Mouse (Mus musculus): ENCODE measurements around the gene Edar. TPM values are rescaled to one million over a fixed set of nuclear protein-coding genes. Genes with fewer than 3 reads are reported as not detected.
A peak's percentile ranks its signal among the peaks of the same experiment; 100 is the strongest.

Gene Edar
- polyA plus RNA-seq, 1 experiment from 2014 or later: 0.04 TPM

- Histone ChIP-seq H3K4me1 (ENCODE audit: insufficient read depth) (no peaks in the 10 kb centered on the region), H3K4me2 (ENCODE audit: low read depth, low read length) (no peak overlapping the region), H3K9ac (replicated peaks) (no peak overlapping the region), H3K27me3 (ENCODE audit: insufficient read depth, low read length) (no peaks in the 10 kb centered on the region), H3K27ac (ENCODE audit: low read depth) (no peak overlapping the region), H3K9me3 (ENCODE audit: low read length) (no peaks in the 10 kb centered on the region), H3K36me3 (replicated peaks; ENCODE audit: insufficient read depth, low read length) (no peaks in the 10 kb centered on the region), H3K4me3 (ENCODE audit: low read depth, low read length) (no peak overlapping the region)
- TF ChIP-seq CTCF (IDR thresholded peaks at IDR 0.05; ENCODE audit: low read depth): peak; percentile 71
- TF ChIP-seq EP300 (IDR thresholded peaks at IDR 0.05; ENCODE audit: low read depth): no peak
- DNase-seq (no peak), ATAC-seq (no peak)
These were observed 47.9 kb downstream of the Edar start for GRCm38 (mm10) chr10:58627569-58627968.

DNA sequence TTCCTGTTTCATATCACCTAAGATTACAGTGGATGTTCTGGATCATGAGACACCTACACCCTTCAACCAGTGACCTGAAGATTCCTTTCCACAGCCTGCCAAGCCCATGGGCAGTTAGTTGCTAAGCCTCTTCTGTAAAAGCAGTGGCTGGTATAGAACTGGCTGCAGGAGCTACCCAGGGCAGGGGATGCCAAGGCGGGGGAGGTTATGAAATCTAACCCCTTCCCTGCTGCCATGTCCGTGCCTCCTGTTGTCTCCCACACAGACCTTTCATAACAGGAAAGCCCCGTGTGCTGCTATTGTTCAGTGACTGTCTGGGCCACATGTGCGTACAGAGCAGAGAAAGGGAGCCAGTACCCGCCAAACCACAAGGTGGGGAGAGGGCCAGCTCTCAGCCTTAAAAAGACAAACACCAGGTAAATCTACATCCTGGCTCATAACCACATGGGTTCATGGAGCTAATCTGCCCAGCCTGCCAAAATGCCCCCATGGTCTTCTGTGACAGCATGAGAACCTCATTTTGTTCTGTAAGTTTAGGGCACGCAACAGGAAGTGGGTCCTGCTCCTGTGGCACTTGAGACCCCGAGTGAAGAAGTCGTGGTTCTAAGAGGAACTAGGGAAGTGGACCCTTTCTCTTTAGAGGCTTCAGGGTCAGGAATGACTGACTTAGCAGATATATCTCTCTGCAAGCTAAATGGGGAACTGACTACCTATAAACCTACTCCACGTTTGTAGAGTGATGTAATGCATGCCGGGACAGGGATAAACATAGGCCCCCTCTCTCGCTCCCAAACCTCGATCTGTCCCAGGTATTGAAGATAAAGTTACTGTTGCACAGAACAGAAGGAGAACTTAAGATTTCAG is 50.4 kb downstream of the Edar start:
- H3K9ac ChIP-seq (replicated peaks): no peak overlapping the region
- no peak overlapping the region for H3K27ac ChIP-seq (ENCODE audit: low read depth)
- H3K4me3 ChIP-seq (ENCODE audit: low read depth, low read length): no peak overlapping the region
- no peaks in the 10 kb centered on the region for H3K9me3 ChIP-seq (ENCODE audit: low read length)
- TF ChIP-seq EP300 (IDR thresholded peaks at IDR 0.05; ENCODE audit: low read depth) (no peak), CTCF (IDR thresholded peaks at IDR 0.05; ENCODE audit: low read depth) (no peak)
- WGBS (ENCODE audit: insufficient replicate concordance): 36% methylated on average over 12 of the region's 12 CpGs
- no peaks in the 10 kb centered on the region for H3K4me1 ChIP-seq (ENCODE audit: insufficient read depth)
- no peak overlapping the region for H3K4me2 ChIP-seq (ENCODE audit: low read depth, low read length)
- no peaks in the 10 kb centered on the region for H3K36me3 ChIP-seq (replicated peaks; ENCODE audit: insufficient read depth, low read length)
- no peak for ATAC-seq
- H3K27me3 ChIP-seq (ENCODE audit: insufficient read depth, low read length): no peaks in the 10 kb centered on the region
- DNase-seq: no peak

DNA sequence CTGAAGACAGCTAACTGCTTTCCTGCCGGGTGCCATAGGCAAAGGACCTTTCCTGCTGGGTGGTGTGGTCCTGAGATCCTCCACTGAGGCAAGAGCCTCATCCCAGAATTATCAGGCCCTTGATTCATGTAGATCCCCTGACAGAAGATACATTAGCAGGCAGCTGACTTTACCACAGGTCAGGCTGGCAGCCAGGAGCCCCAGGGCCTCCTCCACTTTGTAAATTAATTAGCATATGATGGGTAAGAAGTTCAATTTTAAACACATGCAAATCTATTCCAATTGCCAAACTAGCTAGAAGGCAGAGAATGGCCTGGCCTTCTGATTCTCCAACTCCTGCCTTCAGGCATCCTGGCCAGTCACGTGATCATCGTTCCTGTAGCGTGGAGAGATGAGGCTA is 56.2 kb downstream of the Edar start:
- ATAC-seq (no peak), DNase-seq (no peak)
- no peak overlapping the region for H3K9ac ChIP-seq (replicated peaks)
- H3K9me3 ChIP-seq (ENCODE audit: low read length): no peaks in the 10 kb centered on the region
- H3K36me3 ChIP-seq (replicated peaks; ENCODE audit: insufficient read depth, low read length): no peaks in the 10 kb centered on the region
- no peak for TF ChIP-seq CTCF (IDR thresholded peaks at IDR 0.05; ENCODE audit: low read depth)
- TF ChIP-seq EP300 (IDR thresholded peaks at IDR 0.05; ENCODE audit: low read depth): no peak
- H3K27ac ChIP-seq (ENCODE audit: low read depth): no peak overlapping the region
- no peak overlapping the region for H3K4me2 ChIP-seq (ENCODE audit: low read depth, low read length)
- no peak overlapping the region for H3K4me3 ChIP-seq (ENCODE audit: low read depth, low read length)
- 82% methylated on average over 4 of the region's 4 CpGs for WGBS (ENCODE audit: insufficient replicate concordance)
- no peaks in the 10 kb centered on the region for H3K4me1 ChIP-seq (ENCODE audit: insufficient read depth)
- no peaks in the 10 kb centered on the region for H3K27me3 ChIP-seq (ENCODE audit: insufficient read depth, low read length)

- no peaks in the 10 kb centered on the region for H3K9me3 ChIP-seq (ENCODE audit: low read length)
- H3K27me3 ChIP-seq (ENCODE audit: insufficient read depth, low read length): no peaks in the 10 kb centered on the region
- no peak overlapping the region for H3K9ac ChIP-seq (replicated peaks)
- TF ChIP-seq EP300 (IDR thresholded peaks at IDR 0.05; ENCODE audit: low read depth): no peak
- TF ChIP-seq CTCF (IDR thresholded peaks at IDR 0.05; ENCODE audit: low read depth): no peak
- H3K4me3 ChIP-seq (ENCODE audit: low read depth, low read length): no peak overlapping the region
- no peaks in the 10 kb centered on the region for H3K36me3 ChIP-seq (replicated peaks; ENCODE audit: insufficient read depth, low read length)
- no peak overlapping the region for H3K27ac ChIP-seq (ENCODE audit: low read depth)
- no peaks in the 10 kb centered on the region for H3K4me1 ChIP-seq (ENCODE audit: insufficient read depth)
- no peak overlapping the region for H3K4me2 ChIP-seq (ENCODE audit: low read depth, low read length)
- 83% methylated on average over 17 of the region's 17 CpGs for WGBS (ENCODE audit: insufficient replicate concordance)
- ATAC-seq (no peak), DNase-seq (no peak)
These were observed 56.8 kb downstream of the Edar start for GRCm38 (mm10) chr10:58618501-58619216.

- Histone ChIP-seq H3K4me3 (ENCODE audit: low read depth, low read length) (no peak overlapping the region), H3K27ac (ENCODE audit: low read depth) (no peak overlapping the region), H3K27me3 (ENCODE audit: insufficient read depth, low read length) (no peaks in the 10 kb centered on the region), H3K4me1 (ENCODE audit: insufficient read depth) (no peaks in the 10 kb centered on the region), H3K4me2 (ENCODE audit: low read depth, low read length) (no peak overlapping the region), H3K9ac (replicated peaks) (no peak overlapping the region), H3K9me3 (ENCODE audit: low read length) (no peaks in the 10 kb centered on the region), H3K36me3 (replicated peaks; ENCODE audit: insufficient read depth, low read length) (no peaks in the 10 kb centered on the region)
- ATAC-seq (no peak), DNase-seq (no peak)
- TF ChIP-seq EP300 (IDR thresholded peaks at IDR 0.05; ENCODE audit: low read depth) (no peak), CTCF (IDR thresholded peaks at IDR 0.05; ENCODE audit: low read depth) (no peak)
- WGBS (ENCODE audit: insufficient replicate concordance): 81% methylated on average over 5 of the region's 5 CpGs
These were observed 58.9 kb downstream of the Edar start for GRCm38 (mm10) chr10:58616565-58616964.

GRCm38 (mm10) chr10:58614601-58615000 is 60.9 kb downstream of the Edar start:
- Histone ChIP-seq H3K27ac (ENCODE audit: low read depth) (no peak overlapping the region), H3K4me1 (ENCODE audit: insufficient read depth) (no peaks in the 10 kb centered on the region), H3K4me3 (ENCODE audit: low read depth, low read length) (no peak overlapping the region), H3K27me3 (ENCODE audit: insufficient read depth, low read length) (no peaks in the 10 kb centered on the region), H3K36me3 (replicated peaks; ENCODE audit: insufficient read depth, low read length) (no peaks in the 10 kb centered on the region), H3K9ac (replicated peaks) (no peak overlapping the region), H3K4me2 (ENCODE audit: low read depth, low read length) (no peak overlapping the region), H3K9me3 (ENCODE audit: low read length) (no peaks in the 10 kb centered on the region)
- no peak for TF ChIP-seq CTCF (IDR thresholded peaks at IDR 0.05; ENCODE audit: low read depth)
- no peak for TF ChIP-seq EP300 (IDR thresholded peaks at IDR 0.05; ENCODE audit: low read depth)
- DNase-seq (no peak), ATAC-seq (no peak)
- WGBS (ENCODE audit: insufficient replicate concordance): 79% methylated on average over 6 of the region's 6 CpGs

Data from liver, postnatal 0 days (tissue).